Mouse (Mus musculus): ENCODE measurements around the gene Ctss. TPM values are rescaled to one million over a fixed set of nuclear protein-coding genes. Genes with fewer than 3 reads are reported as not detected.

The Ctss gene
- polyA plus RNA-seq, 1 experiment = 0.02 TPM

- Histone ChIP-seq H3K79me2 (ENCODE audit: control insufficient read depth, insufficient read depth) (no peaks in the 10 kb centered on the region), H3K4me2 (ENCODE audit: low read depth) (no peak overlapping the region), H3K27me3 (ENCODE audit: control insufficient read depth, insufficient read depth, insufficient read length) (no peaks in the 10 kb centered on the region), H3K36me3 (ENCODE audit: control insufficient read depth, insufficient read depth) (peaks cover 71% of the 10 kb centered on the region), H3K4me3 (no peak overlapping the region), H3ac (ENCODE audit: control insufficient read depth, insufficient read length) (no peak overlapping the region)
- no peak for TF ChIP-seq USF1 (IDR thresholded peaks at IDR 0.05; ENCODE audit: low read depth)
Observed at GRCm38 (mm10) chr3:95490238-95490637, 36.3 kb upstream of the Ctss start.

DNA sequence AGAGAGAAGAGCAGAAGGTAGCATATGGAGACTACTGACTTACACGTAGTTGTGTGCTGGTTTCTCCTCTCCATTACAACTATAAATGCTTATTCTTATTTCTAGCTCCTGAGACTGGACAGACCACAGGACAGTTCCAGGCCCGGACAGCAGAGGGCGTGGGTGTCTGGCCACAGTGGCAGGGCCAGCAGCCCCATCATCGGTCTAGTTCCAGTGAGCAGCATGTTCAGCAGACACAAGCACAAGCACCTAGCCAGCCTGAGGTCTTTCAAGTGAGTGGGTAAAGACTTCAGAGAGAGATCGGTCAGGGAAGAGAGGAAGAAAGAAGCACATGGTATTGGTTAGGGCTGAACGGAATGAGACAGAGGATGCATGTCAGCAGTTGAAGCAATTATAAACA is 32.2 kb upstream of the Ctss start:
- H3ac ChIP-seq (ENCODE audit: control insufficient read depth, insufficient read length) = no peak overlapping the region
- H3K4me3 ChIP-seq = no peak overlapping the region
- no peaks in the 10 kb centered on the region for H3K27me3 ChIP-seq (ENCODE audit: control insufficient read depth, insufficient read depth, insufficient read length)
- H3K36me3 ChIP-seq (ENCODE audit: control insufficient read depth, insufficient read depth) = peaks cover 59% of the 10 kb centered on the region
- TF ChIP-seq MAX (IDR thresholded peaks at IDR 0.05; ENCODE audit: low read depth) (no peak), POLR2A (IDR thresholded peaks at IDR 0.05; ENCODE audit: insufficient read length, low read depth) (no peak), TCF12 (IDR thresholded peaks at IDR 0.05; ENCODE audit: insufficient read depth, poor library complexity, severe bottlenecking) (no peak), REST (IDR thresholded peaks at IDR 0.05; ENCODE audit: insufficient read depth, insufficient read length) (no peak), USF1 (IDR thresholded peaks at IDR 0.05; ENCODE audit: low read depth) (no peak), MYOD1 (IDR thresholded peaks at IDR 0.05; ENCODE audit: control insufficient read depth in 1 of 3, insufficient read length in 2 of 3, low read depth in 2 of 3) (no peak), TCF3 (IDR thresholded peaks at IDR 0.05; ENCODE audit: insufficient read length, low read depth) (no peak), MYOG (IDR thresholded peaks at IDR 0.05; ENCODE audit: control insufficient read depth in 1 of 3, insufficient read depth in 1 of 3, insufficient read length in 2 of 3, low read depth in 2 of 3) (no peak), E2F4 (IDR thresholded peaks at IDR 0.05; ENCODE audit: insufficient read depth) (no peak)
- H3K79me2 ChIP-seq (ENCODE audit: control insufficient read depth, insufficient read depth) = no peaks in the 10 kb centered on the region
- no peak overlapping the region for H3K4me2 ChIP-seq (ENCODE audit: low read depth)

- Histone ChIP-seq H3ac (ENCODE audit: control insufficient read depth, insufficient read length) (no peak overlapping the region), H3K4me3 (no peak overlapping the region), H3K36me3 (ENCODE audit: control insufficient read depth, insufficient read depth) (peaks cover 23% of the 10 kb centered on the region), H3K4me2 (ENCODE audit: low read depth) (no peak overlapping the region), H3K27me3 (ENCODE audit: control insufficient read depth, insufficient read depth, insufficient read length) (no peaks in the 10 kb centered on the region), H3K79me2 (ENCODE audit: control insufficient read depth, insufficient read depth) (no peaks in the 10 kb centered on the region)
- TF ChIP-seq MYOD1 (IDR thresholded peaks at IDR 0.05; ENCODE audit: control insufficient read depth in 1 of 3, insufficient read length in 2 of 3, low read depth in 2 of 3) (no peak), MAX (IDR thresholded peaks at IDR 0.05; ENCODE audit: low read depth) (no peak), POLR2A (IDR thresholded peaks at IDR 0.05; ENCODE audit: insufficient read length, low read depth) (no peak), CEBPB (IDR thresholded peaks at IDR 0.05; ENCODE audit: insufficient read depth, poor library complexity, severe bottlenecking) (no peak), MYOG (IDR thresholded peaks at IDR 0.05; ENCODE audit: control insufficient read depth in 1 of 3, insufficient read depth in 1 of 3, insufficient read length in 2 of 3, low read depth in 2 of 3) (no peak), E2F4 (IDR thresholded peaks at IDR 0.05; ENCODE audit: insufficient read depth) (no peak), SRF (IDR thresholded peaks at IDR 0.05; ENCODE audit: control insufficient read depth, insufficient read length, low read depth) (no peak), USF1 (IDR thresholded peaks at IDR 0.05; ENCODE audit: low read depth) (no peak), TCF12 (IDR thresholded peaks at IDR 0.05; ENCODE audit: insufficient read depth, poor library complexity, severe bottlenecking) (no peak), POLR2AphosphoS2 (IDR thresholded peaks at IDR 0.05; ENCODE audit: insufficient read length, low read depth) (no peak), REST (IDR thresholded peaks at IDR 0.05; ENCODE audit: insufficient read depth, insufficient read length) (no peak), TCF3 (IDR thresholded peaks at IDR 0.05; ENCODE audit: insufficient read length, low read depth) (no peak)
Observed at GRCm38 (mm10) chr3:95498229-95498628, 28.4 kb upstream of the Ctss start.

GRCm38 (mm10) chr3:95499024-95499423 is 27.6 kb upstream of the Ctss start, which contains the start of gene Ctsk:
Gene Ctsk (plus strand): TSS chr3:95499256.
- Histone ChIP-seq H3K27me3 (ENCODE audit: control insufficient read depth, insufficient read depth, insufficient read length) (no peaks in the 10 kb centered on the region), H3K36me3 (ENCODE audit: control insufficient read depth, insufficient read depth) (peaks cover 15% of the 10 kb centered on the region), H3K4me3 (no peak within 1 kb of the TSS), H3K4me2 (ENCODE audit: low read depth) (no peak within 1 kb of the TSS), H3ac (ENCODE audit: control insufficient read depth, insufficient read length) (no peak within 1 kb of the TSS), H3K79me2 (ENCODE audit: control insufficient read depth, insufficient read depth) (no peaks in the 10 kb centered on the region)
- no peak for TF ChIP-seq CEBPB (IDR thresholded peaks at IDR 0.05; ENCODE audit: insufficient read depth, poor library complexity, severe bottlenecking)
- no peak for TF ChIP-seq MYOG (IDR thresholded peaks at IDR 0.05; ENCODE audit: control insufficient read depth in 1 of 3, insufficient read depth in 1 of 3, insufficient read length in 2 of 3, low read depth in 2 of 3)
- TF ChIP-seq TCF12 (IDR thresholded peaks at IDR 0.05; ENCODE audit: insufficient read depth, poor library complexity, severe bottlenecking) = no peak
- no peak for TF ChIP-seq REST (IDR thresholded peaks at IDR 0.05; ENCODE audit: insufficient read depth, insufficient read length)
- TF ChIP-seq POLR2A (IDR thresholded peaks at IDR 0.05; ENCODE audit: insufficient read length, low read depth) = no peak

- no peak overlapping the region for H3K4me2 ChIP-seq (ENCODE audit: low read depth)
- H3K4me3 ChIP-seq = no peak overlapping the region
- H3K79me2 ChIP-seq (ENCODE audit: control insufficient read depth, insufficient read depth) = no peaks in the 10 kb centered on the region
- TF ChIP-seq CEBPB (IDR thresholded peaks at IDR 0.05; ENCODE audit: insufficient read depth, poor library complexity, severe bottlenecking) (no peak), TCF3 (IDR thresholded peaks at IDR 0.05; ENCODE audit: insufficient read length, low read depth) (no peak), POLR2AphosphoS2 (IDR thresholded peaks at IDR 0.05; ENCODE audit: insufficient read length, low read depth) (no peak), E2F4 (IDR thresholded peaks at IDR 0.05; ENCODE audit: insufficient read depth) (no peak), MYOG (IDR thresholded peaks at IDR 0.05; ENCODE audit: control insufficient read depth in 1 of 3, insufficient read depth in 1 of 3, insufficient read length in 2 of 3, low read depth in 2 of 3) (no peak), REST (IDR thresholded peaks at IDR 0.05; ENCODE audit: insufficient read depth, insufficient read length) (no peak), POLR2A (IDR thresholded peaks at IDR 0.05; ENCODE audit: insufficient read length, low read depth) (no peak)
- no peaks in the 10 kb centered on the region for H3K27me3 ChIP-seq (ENCODE audit: control insufficient read depth, insufficient read depth, insufficient read length)
- no peak overlapping the region for H3ac ChIP-seq (ENCODE audit: control insufficient read depth, insufficient read length)
- peaks cover 9% of the 10 kb centered on the region for H3K36me3 ChIP-seq (ENCODE audit: control insufficient read depth, insufficient read depth)
Observed at GRCm38 (mm10) chr3:95499496-95500140, 27.0 kb upstream of the Ctss start.
